Mouse (Mus musculus): ENCODE measurements at regions not wholly inside any gene's neighbourhood (a gene's known extent, or its start where the extent isn't known, plus 50 kb on each side); places are given as distances from the start of the nearest gene placed in this dataset.

- Histone ChIP-seq H3K27ac (ENCODE audit: low read depth, low read length) (no peak overlapping the region), H3K27me3 (ENCODE audit: control insufficient read depth, insufficient read depth, low read length) (no peaks in the 10 kb centered on the region), H3K36me3 (ENCODE audit: control insufficient read depth, insufficient read depth, low read length) (no peaks in the 10 kb centered on the region), H3K9me3 (ENCODE audit: control insufficient read depth, low read length) (no peaks in the 10 kb centered on the region), H3K9ac (ENCODE audit: low read length) (no peak overlapping the region), H3K4me2 (ENCODE audit: low read depth, low read length, severe bottlenecking) (no peak overlapping the region), H3K4me3 (ENCODE audit: low read depth, low read length) (no peak overlapping the region), H3K4me1 (replicated peaks; ENCODE audit: control insufficient read depth, insufficient read depth, low read length) (no peaks in the 10 kb centered on the region)
- WGBS = 53% methylated on average over 1 of the region's 1 CpGs
- no peak for ATAC-seq (replicated peaks; ENCODE audit: low FRiP score)
- no peak for DNase-seq (ENCODE audit: low spot score)
Measured at GRCm38 (mm10) chr14:104966046-104966445, 211.1 kb downstream of the Rbm26 start.

- H3K36me3 ChIP-seq (ENCODE audit: control insufficient read depth, insufficient read depth, low read length) = no peaks in the 10 kb centered on the region
- WGBS = 93% methylated on average over 5 of the region's 5 CpGs
Measured at GRCm38 (mm10) chr14:104943450-104943849, 233.7 kb downstream of the Rbm26 start.

GRCm38 (mm10) chr14:104939961-104940360 is 237.2 kb downstream of the Rbm26 start:
- DNase-seq (ENCODE audit: low spot score) = no peak
- no peak overlapping the region for H3K4me2 ChIP-seq (ENCODE audit: low read depth, low read length, severe bottlenecking)
- H3K4me3 ChIP-seq (ENCODE audit: low read depth, low read length) = no peak overlapping the region
- WGBS = 90% methylated on average over 15 of the region's 15 CpGs
- H3K4me1 ChIP-seq (replicated peaks; ENCODE audit: control insufficient read depth, insufficient read depth, low read length) = no peaks in the 10 kb centered on the region
- H3K9ac ChIP-seq (ENCODE audit: low read length) = no peak overlapping the region
- ATAC-seq (replicated peaks; ENCODE audit: low FRiP score) = no peak
- no peak overlapping the region for H3K27ac ChIP-seq (ENCODE audit: low read depth, low read length)
- no peaks in the 10 kb centered on the region for H3K9me3 ChIP-seq (ENCODE audit: control insufficient read depth, low read length)
- no peaks in the 10 kb centered on the region for H3K36me3 ChIP-seq (ENCODE audit: control insufficient read depth, insufficient read depth, low read length)
- H3K27me3 ChIP-seq (ENCODE audit: control insufficient read depth, insufficient read depth, low read length) = no peaks in the 10 kb centered on the region

More at GRCm38 (mm10) chr14:104943450-104943849, 233.7 kb downstream of the Rbm26 start:
- H3K4me3 ChIP-seq (ENCODE audit: low read depth, low read length) = no peak overlapping the region
- H3K27me3 ChIP-seq (ENCODE audit: control insufficient read depth, insufficient read depth, low read length) = no peaks in the 10 kb centered on the region
- no peak overlapping the region for H3K4me2 ChIP-seq (ENCODE audit: low read depth, low read length, severe bottlenecking)
- H3K9ac ChIP-seq (ENCODE audit: low read length) = no peak overlapping the region
- no peaks in the 10 kb centered on the region for H3K9me3 ChIP-seq (ENCODE audit: control insufficient read depth, low read length)
- ATAC-seq (replicated peaks; ENCODE audit: low FRiP score) (no peak), DNase-seq (ENCODE audit: low spot score) (no peak)
- H3K4me1 ChIP-seq (replicated peaks; ENCODE audit: control insufficient read depth, insufficient read depth, low read length) = no peaks in the 10 kb centered on the region
- no peak overlapping the region for H3K27ac ChIP-seq (ENCODE audit: low read depth, low read length)

- H3K27ac ChIP-seq (ENCODE audit: low read depth, low read length) = no peak overlapping the region
- DNase-seq (ENCODE audit: low spot score) (no peak), ATAC-seq (replicated peaks; ENCODE audit: low FRiP score) (no peak)
- no peak overlapping the region for H3K9ac ChIP-seq (ENCODE audit: low read length)
- no peak overlapping the region for H3K4me2 ChIP-seq (ENCODE audit: low read depth, low read length, severe bottlenecking)
- WGBS = 90% methylated on average over 10 of the region's 10 CpGs
- no peaks in the 10 kb centered on the region for H3K36me3 ChIP-seq (ENCODE audit: control insufficient read depth, insufficient read depth, low read length)
- H3K27me3 ChIP-seq (ENCODE audit: control insufficient read depth, insufficient read depth, low read length) = no peaks in the 10 kb centered on the region
- H3K4me3 ChIP-seq (ENCODE audit: low read depth, low read length) = no peak overlapping the region
- H3K4me1 ChIP-seq (replicated peaks; ENCODE audit: control insufficient read depth, insufficient read depth, low read length) = no peaks in the 10 kb centered on the region
- no peaks in the 10 kb centered on the region for H3K9me3 ChIP-seq (ENCODE audit: control insufficient read depth, low read length)
Measured at GRCm38 (mm10) chr14:104937083-104937864, 239.9 kb downstream of the Rbm26 start.

GRCm38 (mm10) chr14:104935956-104936355 is 241.2 kb downstream of the Rbm26 start:
- no peaks in the 10 kb centered on the region for H3K27me3 ChIP-seq (ENCODE audit: control insufficient read depth, insufficient read depth, low read length)
- H3K4me1 ChIP-seq (replicated peaks; ENCODE audit: control insufficient read depth, insufficient read depth, low read length) = no peaks in the 10 kb centered on the region
- H3K4me3 ChIP-seq (ENCODE audit: low read depth, low read length) = no peak overlapping the region
- H3K9ac ChIP-seq (ENCODE audit: low read length) = no peak overlapping the region
- H3K36me3 ChIP-seq (ENCODE audit: control insufficient read depth, insufficient read depth, low read length) = no peaks in the 10 kb centered on the region
- WGBS = 77% methylated on average over 11 of the region's 11 CpGs
- no peaks in the 10 kb centered on the region for H3K9me3 ChIP-seq (ENCODE audit: control insufficient read depth, low read length)
- ATAC-seq (replicated peaks; ENCODE audit: low FRiP score) (no peak), DNase-seq (ENCODE audit: low spot score) (no peak)
- no peak overlapping the region for H3K4me2 ChIP-seq (ENCODE audit: low read depth, low read length, severe bottlenecking)
- no peak overlapping the region for H3K27ac ChIP-seq (ENCODE audit: low read depth, low read length)

- no peaks in the 10 kb centered on the region for H3K27me3 ChIP-seq (ENCODE audit: control insufficient read depth, insufficient read depth, low read length)
- ATAC-seq (replicated peaks; ENCODE audit: low FRiP score) (no peak), DNase-seq (ENCODE audit: low spot score) (no peak)
- no peak overlapping the region for H3K4me3 ChIP-seq (ENCODE audit: low read depth, low read length)
- no peak overlapping the region for H3K27ac ChIP-seq (ENCODE audit: low read depth, low read length)
- no peak overlapping the region for H3K9ac ChIP-seq (ENCODE audit: low read length)
- no peak overlapping the region for H3K4me2 ChIP-seq (ENCODE audit: low read depth, low read length, severe bottlenecking)
- H3K4me1 ChIP-seq (replicated peaks; ENCODE audit: control insufficient read depth, insufficient read depth, low read length) = no peaks in the 10 kb centered on the region
- H3K9me3 ChIP-seq (ENCODE audit: control insufficient read depth, low read length) = no peaks in the 10 kb centered on the region; the same call in 1 of the 2 replicates
- no peaks in the 10 kb centered on the region for H3K36me3 ChIP-seq (ENCODE audit: control insufficient read depth, insufficient read depth, low read length)
Measured at GRCm38 (mm10) chr14:104905706-104906105, 271.4 kb downstream of the Rbm26 start.

GRCm38 (mm10) chr14:104902120-104903027 is 274.8 kb downstream of the Rbm26 start:
- WGBS = 67% methylated on average over 10 of the region's 10 CpGs
- Histone ChIP-seq H3K27me3 (ENCODE audit: control insufficient read depth, insufficient read depth, low read length) (no peaks in the 10 kb centered on the region), H3K27ac (ENCODE audit: low read depth, low read length) (no peak overlapping the region), H3K9ac (ENCODE audit: low read length) (no peak overlapping the region), H3K4me2 (ENCODE audit: low read depth, low read length, severe bottlenecking) (no peak overlapping the region), H3K4me1 (replicated peaks; ENCODE audit: control insufficient read depth, insufficient read depth, low read length) (no peaks in the 10 kb centered on the region), H3K9me3 (ENCODE audit: control insufficient read depth, low read length) (no peaks in the 10 kb centered on the region; the same call in 1 of the 2 replicates), H3K4me3 (ENCODE audit: low read depth, low read length) (no peak overlapping the region), H3K36me3 (ENCODE audit: control insufficient read depth, insufficient read depth, low read length) (no peaks in the 10 kb centered on the region)
- ATAC-seq (replicated peaks; ENCODE audit: low FRiP score) (no peak), DNase-seq (ENCODE audit: low spot score) (no peak)

- Histone ChIP-seq H3K4me3 (ENCODE audit: low read depth, low read length) (no peak overlapping the region), H3K27ac (ENCODE audit: low read depth, low read length) (no peak overlapping the region), H3K4me2 (ENCODE audit: low read depth, low read length, severe bottlenecking) (no peak overlapping the region), H3K27me3 (ENCODE audit: control insufficient read depth, insufficient read depth, low read length) (no peaks in the 10 kb centered on the region), H3K9ac (ENCODE audit: low read length) (no peak overlapping the region), H3K9me3 (ENCODE audit: control insufficient read depth, low read length) (no peaks in the 10 kb centered on the region; the same call in 1 of the 2 replicates), H3K36me3 (ENCODE audit: control insufficient read depth, insufficient read depth, low read length) (no peaks in the 10 kb centered on the region), H3K4me1 (replicated peaks; ENCODE audit: control insufficient read depth, insufficient read depth, low read length) (no peaks in the 10 kb centered on the region)
- DNase-seq (ENCODE audit: low spot score) (no peak), ATAC-seq (replicated peaks; ENCODE audit: low FRiP score) (no peak)
- WGBS = 85% methylated on average over 11 of the region's 11 CpGs
Measured at GRCm38 (mm10) chr14:104901072-104901471, 276.1 kb downstream of the Rbm26 start.

All from forebrain, embryonic 11.5 days (tissue).